Mouse (Mus musculus): Measurements from ENCODE around the gene Mafk. TPM values are rescaled to one million over a fixed set of nuclear protein-coding genes. Genes with fewer than 3 reads are reported as not detected.

The Mafk gene
- polyA plus RNA-seq, 1 experiment = 17.3 TPM

- no peak for DNase-seq (ENCODE audit: low read depth)
Observed at GRCm38 (mm10) chr5:139818801-139819200, 27.5 kb downstream of the Mafk start.

GRCm38 (mm10) chr5:139819538-139820181 is 28.3 kb downstream of the Mafk start, which contains the start of gene Tmem184a:
Tmem184a (minus strand) TSS chr5:139819917.
- no peak for DNase-seq (ENCODE audit: low read depth)

- DNase-seq (ENCODE audit: low read depth) = no peak
Observed at GRCm38 (mm10) chr5:139821466-139822459, 30.4 kb downstream of the Mafk start.

GRCm38 (mm10) chr5:139824531-139824930 is 33.2 kb downstream of the Mafk start:
- no peak for DNase-seq (ENCODE audit: low read depth)

- no peak for DNase-seq (ENCODE audit: low read depth)
Observed at GRCm38 (mm10) chr5:139825947-139826346, 34.6 kb downstream of the Mafk start.

- no peak for DNase-seq (ENCODE audit: low read depth)
Observed at GRCm38 (mm10) chr5:139826357-139827055, 35.2 kb downstream of the Mafk start, which contains the start of the genes Gm26938 and Psmg3. Gm26938 (minus strand) TSS chr5:139826407. Psmg3 (minus strand) TSS chr5:139826885.

- no peak for DNase-seq (ENCODE audit: low read depth)
Observed at GRCm38 (mm10) chr5:139827593-139827992, 36.3 kb downstream of the Mafk start.

GRCm38 (mm10) chr5:139829384-139829783 is 38.1 kb downstream of the Mafk start:
- DNase-seq (ENCODE audit: low read depth) = no peak

GRCm38 (mm10) chr5:139830734-139831133 is 39.4 kb downstream of the Mafk start:
- no peak for DNase-seq (ENCODE audit: low read depth)

- DNase-seq (ENCODE audit: low read depth) = no peak
Observed at GRCm38 (mm10) chr5:139832125-139832524, 40.8 kb downstream of the Mafk start.

GRCm38 (mm10) chr5:139835706-139836105 is 44.4 kb downstream of the Mafk start:
- DNase-seq (ENCODE audit: low read depth) = no peak

- DNase-seq (ENCODE audit: low read depth) = no peak
Observed at GRCm38 (mm10) chr5:139838476-139838892, 47.2 kb downstream of the Mafk start.

- no peak for DNase-seq (ENCODE audit: low read depth)
Observed at GRCm38 (mm10) chr5:139839142-139839541, 47.8 kb downstream of the Mafk start.

GRCm38 (mm10) chr5:139849626-139850320 is 58.5 kb downstream of the Mafk start:
- DNase-seq (ENCODE audit: low read depth) = no peak

Other genes with a start within 250 kb of the Mafk start
- not detected in 2 replicates for gene Uncx, start 248.0 kb upstream of the Mafk start, polyA plus RNA-seq (2012; rRNA removed)
- 6.7 and 7.9 TPM in 2 replicates for gene Micall2, start 55.2 kb upstream of the Mafk start, polyA plus RNA-seq (2012; rRNA removed)
- 64.4 and 70.0 TPM in 2 replicates for gene Ints1, start 15.8 kb upstream of the Mafk start, polyA plus RNA-seq (2012; rRNA removed)
- gene Tmem184a, start 28.4 kb downstream of the Mafk start, polyA plus RNA-seq (2012; rRNA removed) = 22.5 and 22.6 TPM in 2 replicates
- not detected in 2 replicates for gene Gm26938, start 34.9 kb downstream of the Mafk start, polyA plus RNA-seq (2012; rRNA removed)
- 19.9 and 27.7 TPM in 2 replicates for gene Psmg3, start 35.4 kb downstream of the Mafk start, polyA plus RNA-seq (2012; rRNA removed)
- 0.22 and 0.53 TPM in 2 replicates for gene Elfn1, start 116.4 kb downstream of the Mafk start, polyA plus RNA-seq (2012; rRNA removed)